Mouse (Mus musculus) kidney, adult 2 months (tissue): ENCODE results near the gene Tmsb10. TPM values are rescaled to one million over a fixed set of nuclear protein-coding genes. Genes with fewer than 3 reads are reported as not detected.
A peak's percentile ranks its signal among the peaks of the same experiment; 100 is the strongest.

Experiments used
- DNase-seq: peaks from one replicate; pipeline ENCODE4 v3.0.0; 2021
- H3K27ac ChIP-seq: fragments of 200-500 bp; 2 replicates; pipeline ENCODE4 v1.5.1; 2012; ENCODE audit warnings: low read depth, low read length, control low read depth, inconsistent platforms; ENCODE audit not compliant: insufficient read depth
- H3K27me3 ChIP-seq: fragments of 200-500 bp; replicated peaks from 2 replicates; pipeline ENCODE4 v1.6.1; 2012; ENCODE audit warnings: mild to moderate bottlenecking, moderate library complexity, low read length, inconsistent platforms; ENCODE audit not compliant: control insufficient read depth, insufficient read depth
- H3K36me3 ChIP-seq: fragments of 200-500 bp; 2 replicates; pipeline ENCODE4 v1.6.1; 2012; ENCODE audit warnings: mild to moderate bottlenecking, moderate library complexity, low read length, inconsistent platforms; ENCODE audit not compliant: control insufficient read depth, insufficient read depth
- H3K4me1 ChIP-seq: fragments of 200-500 bp; 2 replicates; pipeline ENCODE4 v1.6.1; 2011; ENCODE audit warnings: low read length; ENCODE audit not compliant: control insufficient read depth, insufficient read depth
- H3K4me3 ChIP-seq: fragments of 200-500 bp; 2 replicates; pipeline ENCODE4 v1.5.1; 2011; ENCODE audit warnings: mild to moderate bottlenecking, low read depth, low read length, control low read depth; ENCODE audit not compliant: insufficient read depth
- CTCF ChIP-seq: fragments of 200-500 bp; conservative IDR thresholded peaks from 2 replicates; pipeline ENCODE4 v1.5.1; 2011; ENCODE audit warnings: low read depth, mild to moderate bottlenecking, control low read depth, low read length, moderate library complexity, mixed read lengths; ENCODE audit not compliant: insufficient read depth, insufficient read length
- POLR2A ChIP-seq: fragments of 200-500 bp; IDR thresholded peaks from one replicate; pipeline ENCODE4 v1.6.1; 2011; ENCODE audit warnings: low read depth, low read length, control low read depth
- WGBS: fragments of 180-500 bp; shearing (Covaris S2); methylation state at CpG from one replicate; pipeline ENCODE4 v1.1.7; 2018; 5-methylcytosine and 5-hydroxymethylcytosine counted together
- polyA plus RNA-seq: library from polyadenylated mRNA; depleted of rRNA; stranded (reverse); fragments of >200 nt; gene quantifications from 2 replicates; pipeline ENCODE4 v1.2.3, GENCODE M21; 2012

The Tmsb10 gene
- polyA plus RNA-seq, 1 experiment, result 54.7 TPM

- Histone ChIP-seq H3K27me3 (no peaks in the 10 kb centered on the region), H3K27ac (no peak overlapping the region), H3K4me1 (no peaks in the 10 kb centered on the region), H3K36me3 (no peaks in the 10 kb centered on the region), H3K4me3 (no peak overlapping the region)
- 73% methylated on average over 7 of the region's 7 CpGs for WGBS
- TF ChIP-seq CTCF (no peak), POLR2A (no peak)
- DNase-seq, result no peak
These were observed 30.6 kb upstream of the Tmsb10 start for GRCm38 (mm10) chr6:72989028-72989736.

DNA sequence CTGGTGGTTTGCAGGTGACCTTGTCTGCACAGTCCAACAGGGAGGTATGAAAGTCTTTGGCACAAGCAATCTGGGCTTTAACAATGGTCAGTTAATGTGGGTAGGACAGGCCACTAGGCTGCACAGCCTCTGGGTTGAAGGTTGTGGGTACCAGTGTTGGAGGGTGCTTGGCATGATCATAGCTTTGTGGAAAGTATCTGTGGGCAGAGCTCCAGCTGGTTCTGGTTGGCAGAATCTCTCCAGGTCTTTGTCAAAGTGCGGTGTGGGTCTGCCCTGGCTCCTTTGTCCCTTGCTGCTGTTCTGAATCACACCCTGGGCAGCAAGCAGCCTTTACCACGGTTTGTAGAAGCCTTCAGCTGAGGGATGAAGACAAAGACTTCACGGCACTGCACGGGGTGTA is 24.0 kb upstream of the Tmsb10 start:
- Histone ChIP-seq H3K27me3 (no peaks in the 10 kb centered on the region), H3K4me1 (no peaks in the 10 kb centered on the region), H3K4me3 (no peak overlapping the region), H3K27ac (no peak overlapping the region), H3K36me3 (no peaks in the 10 kb centered on the region)
- no peak for DNase-seq
- WGBS, result 85% methylated on average over 4 of the region's 4 CpGs
- TF ChIP-seq POLR2A (no peak), CTCF (no peak)

- 40% methylated on average over 6 of the region's 6 CpGs for WGBS
- peak overlapping the region; percentile 44 for H3K27ac ChIP-seq
- TF ChIP-seq CTCF (no peak), POLR2A (no peak)
- H3K36me3 ChIP-seq, result no peaks in the 10 kb centered on the region
- H3K4me1 ChIP-seq, result no peaks in the 10 kb centered on the region
- H3K27me3 ChIP-seq, result no peaks in the 10 kb centered on the region
- peak; percentile 33 for DNase-seq
- H3K4me3 ChIP-seq, result no peak overlapping the region
These were observed 23.3 kb upstream of the Tmsb10 start for GRCm38 (mm10) chr6:72981851-72982250.

GRCm38 (mm10) chr6:72981124-72981651 is 22.6 kb upstream of the Tmsb10 start:
- Histone ChIP-seq H3K36me3 (no peaks in the 10 kb centered on the region), H3K27ac (peak overlapping the region; percentile 31), H3K4me3 (no peak overlapping the region), H3K27me3 (no peaks in the 10 kb centered on the region), H3K4me1 (no peaks in the 10 kb centered on the region)
- peak; percentile 61 for DNase-seq
- TF ChIP-seq POLR2A (no peak), CTCF (no peak)
- 21% methylated on average over 9 of the region's 9 CpGs for WGBS

DNA sequence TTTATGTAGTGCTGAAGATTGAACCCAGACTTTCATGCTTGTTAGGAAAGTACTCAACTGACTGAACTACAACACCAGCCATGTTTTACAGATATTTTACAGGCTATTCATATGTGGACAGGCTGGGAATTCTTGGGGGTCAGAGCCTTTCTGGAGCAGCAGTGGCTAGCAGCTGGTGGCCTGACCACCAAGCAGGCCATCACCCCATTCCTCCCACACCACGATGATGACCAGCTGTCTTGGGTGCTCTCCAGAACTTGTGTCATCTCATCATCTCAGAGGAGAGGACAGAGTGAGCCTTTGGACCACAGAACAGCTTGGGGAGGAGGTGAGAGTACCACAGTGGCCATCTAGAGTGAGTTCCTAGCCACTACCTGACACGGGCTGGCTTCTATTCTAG is 18.3 kb upstream of the Tmsb10 start:
- DNase-seq, result no peak
- WGBS, result 89% methylated on average over 2 of the region's 2 CpGs
- Histone ChIP-seq H3K4me3 (no peak overlapping the region), H3K27me3 (no peaks in the 10 kb centered on the region), H3K36me3 (no peaks in the 10 kb centered on the region), H3K27ac (no peak overlapping the region), H3K4me1 (no peaks in the 10 kb centered on the region)
- no peak for TF ChIP-seq CTCF

- DNase-seq, result no peak
- 59% methylated on average over 3 of the region's 3 CpGs for WGBS
- H3K27ac ChIP-seq, result no peak overlapping the region
- no peaks in the 10 kb centered on the region for H3K27me3 ChIP-seq
- H3K4me1 ChIP-seq, result no peaks in the 10 kb centered on the region
- no peaks in the 10 kb centered on the region for H3K36me3 ChIP-seq
- no peak overlapping the region for H3K4me3 ChIP-seq
- no peak for TF ChIP-seq CTCF
These were observed 12.5 kb upstream of the Tmsb10 start for GRCm38 (mm10) chr6:72971074-72971473.

DNA sequence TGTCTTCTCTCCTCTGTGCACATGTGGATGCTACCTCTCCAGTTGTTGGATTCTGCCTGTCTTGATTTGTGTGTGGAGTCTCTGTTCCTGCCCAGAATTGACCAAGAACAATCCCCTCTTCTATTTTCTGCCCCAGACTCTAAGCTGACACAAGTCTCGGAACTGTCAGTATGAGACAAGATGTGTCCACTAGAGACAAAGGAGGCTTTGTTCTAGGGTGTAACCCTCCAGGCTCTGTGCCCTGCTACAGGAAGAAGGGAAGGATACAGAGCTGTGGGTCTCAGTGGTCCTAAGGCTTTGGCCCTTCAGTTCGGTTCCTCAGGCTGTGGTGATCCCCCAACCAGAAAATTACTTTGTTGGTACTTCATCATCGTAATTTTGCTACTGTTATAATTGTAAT is 11.2 kb upstream of the Tmsb10 start:
- WGBS, result 83% methylated on average over 3 of the region's 3 CpGs
- H3K27me3 ChIP-seq, result no peaks in the 10 kb centered on the region
- H3K4me3 ChIP-seq, result no peak overlapping the region
- H3K36me3 ChIP-seq, result no peaks in the 10 kb centered on the region
- TF ChIP-seq CTCF (no peak), POLR2A (no peak)
- no peak overlapping the region for H3K27ac ChIP-seq
- no peak for DNase-seq
- H3K4me1 ChIP-seq, result no peaks in the 10 kb centered on the region
